Mouse (Mus musculus) forebrain, embryonic 10.5 days (tissue): ENCODE data around the gene Elmo1. TPM values are rescaled to one million over a fixed set of nuclear protein-coding genes. Genes with fewer than 3 reads are reported as not detected.

Experiments used
- DNase-seq: peaks from one replicate; pipeline ENCODE4 v3.0.0-alpha.2; 2017; ENCODE audit warnings: low spot score; ENCODE audit errors: extremely low spot score
- H3K27ac ChIP-seq: fragments of 300-500 bp; sonication (generic); 2 replicates; pipeline ENCODE4 v1.5.1; 2016; ENCODE audit warnings: mild to moderate bottlenecking
- H3K27me3 ChIP-seq: fragments of 300-500 bp; sonication (generic); 2 replicates; pipeline ENCODE4 v1.6.1; 2016; ENCODE audit warnings: mild to moderate bottlenecking; ENCODE audit not compliant: poor library complexity, severe bottlenecking
- H3K36me3 ChIP-seq: fragments of 300-500 bp; sonication (generic); replicated peaks from 2 replicates; pipeline ENCODE4 v1.6.1; 2016; ENCODE audit warnings: mild to moderate bottlenecking, moderate library complexity
- H3K4me1 ChIP-seq: fragments of 300-500 bp; sonication (generic); 2 replicates; pipeline ENCODE4 v1.6.1; 2016
- H3K4me3 ChIP-seq: fragments of 300-500 bp; sonication (generic); 2 replicates; pipeline ENCODE4 v1.5.1; 2016; ENCODE audit warnings: mild to moderate bottlenecking, moderate library complexity
- H3K9me3 ChIP-seq: fragments of 300-500 bp; sonication (generic); 2 replicates; pipeline ENCODE4 v1.6.1; 2016; ENCODE audit warnings: mild to moderate bottlenecking, moderate library complexity
- WGBS: fragments of 180-500 bp; shearing (Covaris S2); methylation state at CpG from one replicate; pipeline ENCODE4 v1.1.7; 2016; 5-methylcytosine and 5-hydroxymethylcytosine counted together
- polyA plus RNA-seq: library from polyadenylated mRNA; unstranded; fragments of >200 nt; fragmentation: Nextera tagmentation; extraction: Ambion mirVana; gene quantifications from 2 replicates; pipeline ENCODE4 v1.2.1, GENCODE M21; 2016

The Elmo1 gene
- polyA plus RNA-seq, 1 experiment from 2014 or later = 8.9 TPM

- Histone ChIP-seq H3K36me3 (no peaks in the 10 kb centered on the region), H3K9me3 (no peaks in the 10 kb centered on the region), H3K27ac (no peak overlapping the region), H3K4me3 (no peak overlapping the region), H3K4me1 (no peaks in the 10 kb centered on the region), H3K27me3 (no peaks in the 10 kb centered on the region)
- 76% methylated on average over 7 of the region's 8 CpGs for WGBS
- no peak for DNase-seq
These were observed 466.8 kb downstream of the Elmo1 start for GRCm38 (mm10) chr13:20557156-20557555.

GRCm38 (mm10) chr13:20558376-20558775 lies 468.0 kb downstream of the Elmo1 start:
- Histone ChIP-seq H3K27me3 (no peaks in the 10 kb centered on the region), H3K4me3 (no peak overlapping the region), H3K36me3 (no peaks in the 10 kb centered on the region), H3K27ac (no peak overlapping the region), H3K9me3 (no peaks in the 10 kb centered on the region), H3K4me1 (no peaks in the 10 kb centered on the region)
- DNase-seq = no peak
- WGBS = 87% methylated on average over 2 of the region's 2 CpGs

- WGBS = 84% methylated on average over 9 of the region's 9 CpGs
- no peak for DNase-seq
- no peaks in the 10 kb centered on the region for H3K9me3 ChIP-seq
These were observed 474.0 kb downstream of the Elmo1 start for GRCm38 (mm10) chr13:20564414-20564813.

GRCm38 (mm10) chr13:20575186-20575585 lies 484.8 kb downstream of the Elmo1 start:
- 93% methylated on average over 2 of the region's 2 CpGs for WGBS
- no peaks in the 10 kb centered on the region for H3K36me3 ChIP-seq
- H3K27ac ChIP-seq = no peak overlapping the region
- H3K4me3 ChIP-seq = no peak overlapping the region
- no peaks in the 10 kb centered on the region; the same call in 1 of the 2 replicates for H3K9me3 ChIP-seq
- H3K27me3 ChIP-seq = no peaks in the 10 kb centered on the region
- no peak for DNase-seq
- H3K4me1 ChIP-seq = no peaks in the 10 kb centered on the region

More at GRCm38 (mm10) chr13:20564414-20564813, 474.0 kb downstream of the Elmo1 start:
- H3K4me3 ChIP-seq = no peak overlapping the region
- H3K27me3 ChIP-seq = no peaks in the 10 kb centered on the region
- H3K36me3 ChIP-seq = no peaks in the 10 kb centered on the region
- no peaks in the 10 kb centered on the region for H3K4me1 ChIP-seq
- H3K27ac ChIP-seq = no peak overlapping the region

GRCm38 (mm10) chr13:20585868-20586267 lies 495.5 kb downstream of the Elmo1 start:
- no peak overlapping the region for H3K27ac ChIP-seq
- WGBS = 57% methylated on average over 4 of the region's 4 CpGs
- no peaks in the 10 kb centered on the region for H3K9me3 ChIP-seq
- H3K4me1 ChIP-seq = peaks cover 6% of the 10 kb centered on the region; the same call in 1 of the 2 replicates
- no peaks in the 10 kb centered on the region for H3K36me3 ChIP-seq
- H3K4me3 ChIP-seq = no peak overlapping the region
- H3K27me3 ChIP-seq = no peaks in the 10 kb centered on the region
- no peak for DNase-seq

GRCm38 (mm10) chr13:20586462-20586861 lies 496.1 kb downstream of the Elmo1 start:
- Histone ChIP-seq H3K27ac (no peak overlapping the region), H3K27me3 (no peaks in the 10 kb centered on the region), H3K4me3 (no peak overlapping the region), H3K4me1 (peaks cover 6% of the 10 kb centered on the region; the same call in 1 of the 2 replicates), H3K9me3 (no peaks in the 10 kb centered on the region), H3K36me3 (no peaks in the 10 kb centered on the region)
- no peak for DNase-seq
- WGBS = 86% methylated on average over 3 of the region's 3 CpGs

- Histone ChIP-seq H3K9me3 (no peaks in the 10 kb centered on the region), H3K27ac (no peak overlapping the region), H3K4me1 (peaks cover under 1% of the 10 kb centered on the region; the same call in 1 of the 2 replicates), H3K36me3 (no peaks in the 10 kb centered on the region), H3K4me3 (no peak overlapping the region), H3K27me3 (no peaks in the 10 kb centered on the region)
- WGBS = 90% methylated on average over 4 of the region's 4 CpGs
- no peak for DNase-seq
These were observed 500.6 kb downstream of the Elmo1 start for GRCm38 (mm10) chr13:20590983-20591382.

GRCm38 (mm10) chr13:20597307-20597706 lies 506.9 kb downstream of the Elmo1 start:
- H3K27me3 ChIP-seq = no peaks in the 10 kb centered on the region
- H3K9me3 ChIP-seq = no peaks in the 10 kb centered on the region
- H3K27ac ChIP-seq = no peak overlapping the region
- 80% methylated on average over 5 of the region's 5 CpGs for WGBS
- peaks cover 3% of the 10 kb centered on the region; the same call in 1 of the 2 replicates for H3K4me1 ChIP-seq
- no peaks in the 10 kb centered on the region for H3K36me3 ChIP-seq
- no peak for DNase-seq
- H3K4me3 ChIP-seq = no peak overlapping the region

- Histone ChIP-seq H3K27me3 (no peaks in the 10 kb centered on the region), H3K9me3 (no peaks in the 10 kb centered on the region), H3K27ac (no peak overlapping the region), H3K4me3 (no peak overlapping the region), H3K36me3 (no peaks in the 10 kb centered on the region), H3K4me1 (peaks cover 3% of the 10 kb centered on the region; the same call in 1 of the 2 replicates)
- DNase-seq = no peak
- 92% methylated on average over 3 of the region's 3 CpGs for WGBS
These were observed 508.2 kb downstream of the Elmo1 start for GRCm38 (mm10) chr13:20598618-20599017.

GRCm38 (mm10) chr13:20600246-20600645 lies 509.9 kb downstream of the Elmo1 start:
- H3K27ac ChIP-seq = no peak overlapping the region
- WGBS = 42% methylated on average over 6 of the region's 6 CpGs
- DNase-seq = no peak

GRCm38 (mm10) chr13:20601421-20601820 lies 511.0 kb downstream of the Elmo1 start:
- no peaks in the 10 kb centered on the region for H3K27me3 ChIP-seq
- peaks cover 3% of the 10 kb centered on the region; the same call in 1 of the 2 replicates for H3K4me1 ChIP-seq
- H3K4me3 ChIP-seq = no peak overlapping the region
- H3K27ac ChIP-seq = no peak overlapping the region
- no peaks in the 10 kb centered on the region for H3K9me3 ChIP-seq
- no peak for DNase-seq
- H3K36me3 ChIP-seq = no peaks in the 10 kb centered on the region
- 93% methylated on average over 1 of the region's 1 CpGs for WGBS

More at GRCm38 (mm10) chr13:20600246-20600645, 509.9 kb downstream of the Elmo1 start:
- H3K27me3 ChIP-seq = no peaks in the 10 kb centered on the region
- H3K9me3 ChIP-seq = no peaks in the 10 kb centered on the region
- H3K4me1 ChIP-seq = peaks cover 3% of the 10 kb centered on the region; the same call in 1 of the 2 replicates
- no peak overlapping the region for H3K4me3 ChIP-seq
- no peaks in the 10 kb centered on the region for H3K36me3 ChIP-seq

GRCm38 (mm10) chr13:20606891-20607290 lies 516.5 kb downstream of the Elmo1 start:
- no peak for DNase-seq
- Histone ChIP-seq H3K4me3 (no peak overlapping the region), H3K9me3 (no peaks in the 10 kb centered on the region), H3K27ac (no peak overlapping the region), H3K27me3 (no peaks in the 10 kb centered on the region), H3K4me1 (peaks cover 12% of the 10 kb centered on the region), H3K36me3 (no peaks in the 10 kb centered on the region)
- 88% methylated on average over 3 of the region's 3 CpGs for WGBS

- Histone ChIP-seq H3K4me1 (peaks cover 12% of the 10 kb centered on the region), H3K27ac (no peak overlapping the region), H3K9me3 (no peaks in the 10 kb centered on the region), H3K27me3 (no peaks in the 10 kb centered on the region), H3K4me3 (no peak overlapping the region), H3K36me3 (no peaks in the 10 kb centered on the region)
- no peak for DNase-seq
- WGBS = 11% methylated on average over 3 of the region's 3 CpGs
These were observed 518.8 kb downstream of the Elmo1 start for GRCm38 (mm10) chr13:20609003-20609688.
